Mouse (Mus musculus) spleen, postnatal 14 days (tissue): ENCODE data around the gene Uqcrh.

Experiments used
- DNase-seq, 2 experiments: peaks; one replicate each; pipeline ENCODE4 v3.0.0; 2021 to 2022; ENCODE audit warnings: low spot score in 2 of 2

The Uqcrh gene

GRCm38 (mm10) chr4:116057559-116057958 is 17.3 kb downstream of the Uqcrh start:
- DNase-seq: no peak

GRCm38 (mm10) chr4:116053399-116053961 is 21.4 kb downstream of the Uqcrh start, which contains the start of gene Nsun4:
Nsun4 (minus strand) TSS chr4:116053876.
- peak; percentile 76 to 80 for DNase-seq

- DNase-seq: peak in 1 of 2 experiments; percentile 15
Observed at GRCm38 (mm10) chr4:116052526-116053293, 22.2 kb downstream of the Uqcrh start.

- DNase-seq: no peak
Observed at GRCm38 (mm10) chr4:116049211-116049610, 25.7 kb downstream of the Uqcrh start.

- DNase-seq: no peak
Observed at GRCm38 (mm10) chr4:116048130-116048920, 26.5 kb downstream of the Uqcrh start.

GRCm38 (mm10) chr4:116047681-116048080 is 27.2 kb downstream of the Uqcrh start:
- DNase-seq: no peak

GRCm38 (mm10) chr4:116046604-116047003 is 28.3 kb downstream of the Uqcrh start:
- no peak for DNase-seq

- no peak for DNase-seq
Observed at GRCm38 (mm10) chr4:116042186-116042585, 32.7 kb downstream of the Uqcrh start.

GRCm38 (mm10) chr4:116040466-116040865 is 34.4 kb downstream of the Uqcrh start:
- no peak for DNase-seq

- no peak for DNase-seq
Observed at GRCm38 (mm10) chr4:116033374-116033773, 41.5 kb downstream of the Uqcrh start.

GRCm38 (mm10) chr4:116032906-116033305 is 42.0 kb downstream of the Uqcrh start:
- DNase-seq: no peak

GRCm38 (mm10) chr4:116017902-116018746 is 56.7 kb downstream of the Uqcrh start, which contains the start of gene Faah:
Faah (minus strand) TSS chr4:116017926.
- no peak for DNase-seq

GRCm38 (mm10) chr4:116017300-116017901 is 57.5 kb downstream of the Uqcrh start:
- DNase-seq: peak; percentile 22 to 29
